Mouse (Mus musculus) skeletal muscle tissue, adult 2 months (tissue): ENCODE measurements around the gene Pfdn6.
"Not testable (repeated sequence)": the region's sequence is repeated elsewhere in the genome, so short reads cannot be mapped to it uniquely, and the experiment has no call there.

Experiments used
- DNase-seq: peaks from one replicate; pipeline ENCODE4 v3.0.0-alpha.2; 2012; ENCODE audit warnings: low read depth, low spot score

Pfdn6 gene

DNA sequence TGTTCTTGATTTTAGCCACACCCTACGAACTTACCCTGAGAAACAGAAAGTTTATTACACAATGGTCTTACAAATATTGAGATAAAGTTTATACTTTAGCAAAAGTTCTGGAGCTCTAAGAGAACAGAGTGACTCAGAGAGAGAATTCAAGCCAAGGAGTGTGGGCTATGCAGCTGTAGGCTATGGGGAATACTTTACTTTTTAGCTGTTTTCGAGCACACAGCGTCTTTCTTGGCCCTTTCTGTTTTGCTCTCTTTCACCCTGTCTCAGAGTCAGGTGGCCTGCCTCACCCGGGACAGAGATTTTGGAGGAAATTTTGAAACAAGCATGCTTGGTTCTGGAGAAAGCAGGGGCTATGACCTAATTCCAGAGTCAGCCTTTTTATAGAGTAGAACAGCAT is 42.0 kb downstream of the Pfdn6 start:
- DNase-seq, result not testable (repeated sequence)

DNA sequence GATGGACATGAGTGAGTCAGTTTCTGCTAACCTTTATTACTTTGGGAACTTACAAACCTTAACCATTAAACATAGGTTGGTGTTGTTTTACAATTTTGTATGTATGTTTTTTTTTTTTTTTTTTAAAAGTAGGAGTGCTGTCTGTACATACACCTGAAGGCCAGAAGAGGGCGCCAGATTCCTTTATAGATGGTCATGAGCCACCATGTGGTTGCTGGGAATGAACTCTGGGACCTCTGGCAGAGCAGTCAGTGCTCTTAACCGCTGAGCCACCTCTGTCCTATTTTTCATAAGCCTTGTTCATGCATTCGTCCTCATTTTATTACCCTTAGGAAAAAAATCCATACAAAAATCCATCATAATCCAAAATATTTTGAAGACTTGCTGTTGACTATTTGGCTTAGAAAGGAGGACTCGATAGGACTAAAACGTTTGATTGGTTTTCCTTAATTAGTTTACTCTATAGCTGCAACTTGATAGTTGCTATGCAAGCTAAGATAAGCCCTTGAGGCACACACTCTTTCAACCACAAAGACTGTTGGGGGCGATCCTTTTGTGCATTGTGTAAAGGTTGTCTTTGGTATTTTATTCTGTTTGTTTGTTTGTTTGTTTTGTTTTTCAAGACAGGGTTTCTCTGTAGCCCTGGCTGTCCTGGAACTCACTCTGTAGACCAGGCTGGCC is 42.9 kb downstream of the Pfdn6 start:
- no peak for DNase-seq

DNA sequence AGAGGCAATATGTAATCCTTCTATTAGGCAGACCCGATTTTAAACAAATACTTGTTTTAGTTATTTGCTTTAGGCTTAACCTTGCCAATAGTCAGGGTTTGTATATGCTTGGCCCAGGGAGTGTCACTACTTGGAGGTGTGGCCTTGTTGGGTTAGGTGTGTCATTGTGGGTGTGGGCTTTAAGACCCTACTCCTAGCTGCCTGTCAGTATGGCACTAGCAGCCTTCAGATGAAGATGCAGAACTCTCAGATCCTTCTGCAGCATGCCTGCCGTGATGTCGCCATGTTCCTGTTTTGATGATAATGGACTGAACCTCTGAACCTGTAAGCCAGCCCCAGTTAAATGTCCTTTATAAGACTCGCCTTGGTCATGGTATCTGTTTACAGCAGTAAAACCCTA is 47.1 kb downstream of the Pfdn6 start:
- DNase-seq, result not testable (repeated sequence)

DNA sequence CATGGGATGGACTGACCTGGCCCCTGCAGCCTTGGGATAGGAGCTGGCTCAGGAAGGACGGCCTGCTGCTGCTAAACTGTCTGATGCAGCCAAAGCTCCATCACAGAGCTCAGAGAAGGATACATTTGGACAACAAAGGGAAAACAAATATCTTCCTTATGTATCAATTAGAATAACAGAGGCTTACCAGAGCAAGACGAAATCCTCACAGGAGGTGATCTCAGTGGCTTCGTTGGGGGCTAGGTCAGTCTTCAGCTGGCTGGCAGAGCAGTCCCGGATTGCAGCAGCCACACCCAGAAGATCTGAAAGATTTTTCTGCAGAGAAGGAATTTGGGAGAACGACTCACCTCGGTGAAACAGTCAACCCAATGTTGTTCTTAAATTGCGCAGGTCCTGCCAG is 47.7 kb downstream of the Pfdn6 start:
- DNase-seq, result no peak

DNA sequence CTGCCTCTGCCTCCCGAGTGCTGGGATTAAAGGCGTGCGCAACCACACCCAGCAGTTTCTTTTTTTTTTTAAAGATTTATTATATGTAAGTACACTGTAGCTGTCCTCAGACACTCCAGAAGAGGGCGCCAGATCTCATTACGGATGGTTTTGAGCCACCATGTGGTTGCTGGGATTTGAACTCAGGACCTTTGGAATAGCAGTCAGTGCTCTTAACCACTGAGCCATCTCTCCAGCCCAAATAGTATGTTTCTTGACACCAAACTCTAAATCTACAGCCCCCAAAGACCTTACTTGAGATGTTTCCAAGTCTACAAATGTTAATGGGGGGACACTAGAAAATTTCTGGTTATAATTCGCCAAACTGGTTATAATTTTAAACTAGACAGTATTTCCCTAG is 48.3 kb downstream of the Pfdn6 start:
- DNase-seq, result not testable (repeated sequence)

DNA sequence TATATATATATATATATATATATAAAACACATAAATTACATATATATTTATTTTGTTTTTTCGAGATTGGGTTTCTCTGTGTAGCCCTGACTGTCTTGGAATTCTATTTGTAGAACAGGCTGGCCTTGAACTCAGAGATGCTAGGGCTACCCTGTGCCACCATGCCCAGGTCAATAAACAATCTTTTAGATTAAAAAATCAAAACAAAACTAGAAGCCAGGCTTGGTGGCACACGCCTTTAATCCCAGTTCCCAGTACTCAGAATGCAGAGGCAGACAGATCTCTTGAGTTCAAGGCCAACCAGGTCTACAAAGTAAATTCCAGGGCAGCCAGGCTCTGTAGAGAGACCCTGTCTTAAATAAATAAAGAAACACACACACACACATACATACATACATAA is 48.8 kb downstream of the Pfdn6 start:
- DNase-seq, result no peak

DNA sequence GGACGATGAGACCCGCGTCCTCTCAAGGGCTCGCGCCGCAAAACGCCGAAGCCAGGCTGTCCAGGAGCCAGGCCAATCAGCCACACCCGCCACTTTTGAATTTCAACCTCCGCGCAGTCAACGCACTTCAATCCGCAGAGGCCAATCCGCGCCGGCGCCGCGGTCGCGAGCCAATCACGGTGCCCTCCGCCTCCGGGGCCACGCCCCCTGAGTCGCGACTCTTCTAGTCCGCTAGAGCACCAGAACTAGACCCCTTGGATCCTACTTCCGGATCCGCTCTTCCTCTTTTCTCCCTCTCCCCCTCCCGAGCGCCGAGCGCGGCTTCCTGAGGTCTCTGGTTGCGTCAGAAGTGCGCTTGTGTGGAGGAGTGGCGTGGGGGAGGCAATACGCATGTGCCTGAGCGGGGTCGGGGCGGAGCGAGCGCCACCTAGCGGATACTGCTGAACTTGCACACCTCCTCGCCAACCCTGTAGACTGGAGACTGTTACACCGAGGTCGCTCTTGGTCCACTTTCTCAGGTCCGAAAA is 49.5 kb downstream of the Pfdn6 start, which contains the start of gene Kifc1:
Gene Kifc1, minus strand, starts transcription at position 129 of the 527 bp plus-strand sequence.
- peak; percentile 100 for DNase-seq

DNA sequence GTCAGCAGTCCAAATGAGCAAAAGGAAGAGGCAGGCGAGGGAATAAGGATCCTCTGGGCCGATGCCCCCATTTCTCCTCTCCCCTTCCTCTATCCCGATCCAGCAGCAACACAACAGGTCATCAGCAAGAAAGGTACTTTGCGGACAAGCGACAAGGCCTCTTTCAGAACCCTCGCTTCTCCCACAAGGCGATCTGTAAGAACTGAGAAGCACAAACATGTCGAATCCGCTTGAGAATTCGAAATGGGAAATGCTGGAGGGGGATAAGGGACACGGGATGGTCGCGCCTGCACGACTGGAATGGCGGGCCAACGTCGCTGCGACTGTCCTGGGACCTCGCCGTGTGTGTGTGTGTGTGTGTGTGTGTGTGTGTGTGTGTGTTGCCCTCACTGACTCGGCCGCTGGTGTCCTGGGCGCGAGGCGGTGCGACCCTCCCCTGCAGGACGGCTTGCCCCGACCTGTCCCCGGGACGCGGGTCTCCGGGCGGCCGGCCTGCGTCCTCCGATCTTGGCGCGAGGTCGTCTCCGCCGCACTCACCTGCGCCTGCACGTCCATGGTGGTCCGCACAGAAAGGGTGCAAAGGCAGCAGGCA is 50.1 kb downstream of the Pfdn6 start:
- not testable (repeated sequence) for DNase-seq
